Mouse (Mus musculus) embryo, embryonic 11 days (tissue): ENCODE data around the gene Mtmr4.

Experiments used
- DNase-seq: peaks from one replicate; pipeline ENCODE4 v3.0.0-alpha.2; 2015

The Mtmr4 gene

GRCm38 (mm10) chr11:87591526-87592353, at the start of gene Mtmr4:
Mtmr4 (plus strand) TSS chr11:87592162.
- DNase-seq = peak; percentile 98

GRCm38 (mm10) chr11:87542285-87542684, 49.7 kb upstream of the Mtmr4 start:
- peak; percentile 19 for DNase-seq

GRCm38 (mm10) chr11:87542906-87543305, 49.1 kb upstream of the Mtmr4 start:
- DNase-seq = no peak

GRCm38 (mm10) chr11:87553342-87553741, 38.6 kb upstream of the Mtmr4 start:
- no peak for DNase-seq

- no peak for DNase-seq
Measured at GRCm38 (mm10) chr11:87554386-87554785, 37.6 kb upstream of the Mtmr4 start.

- peak; percentile 21 for DNase-seq
Measured at GRCm38 (mm10) chr11:87555106-87555703, 36.8 kb upstream of the Mtmr4 start.

- no peak for DNase-seq
Measured at GRCm38 (mm10) chr11:87561208-87561607, 30.8 kb upstream of the Mtmr4 start.

GRCm38 (mm10) chr11:87566501-87566900, 25.5 kb upstream of the Mtmr4 start, which contains the start of gene Gm11492:
Gm11492 (plus strand) TSS chr11:87566653.
- no peak for DNase-seq

GRCm38 (mm10) chr11:87568255-87568953, 23.6 kb upstream of the Mtmr4 start, which contains the start of gene Sept4:
Sept4 (plus strand) TSS chr11:87568903.
- DNase-seq = no peak

GRCm38 (mm10) chr11:87570743-87571142, 21.2 kb upstream of the Mtmr4 start:
- DNase-seq = no peak

- DNase-seq = no peak
Measured at GRCm38 (mm10) chr11:87571361-87571950, 20.5 kb upstream of the Mtmr4 start.

- DNase-seq = no peak
Measured at GRCm38 (mm10) chr11:87573751-87574150, 18.2 kb upstream of the Mtmr4 start.

- no peak for DNase-seq
Measured at GRCm38 (mm10) chr11:87574520-87575180, 17.3 kb upstream of the Mtmr4 start.

GRCm38 (mm10) chr11:87577601-87578248, 14.2 kb upstream of the Mtmr4 start:
- DNase-seq = no peak

GRCm38 (mm10) chr11:87578249-87578962, 13.6 kb upstream of the Mtmr4 start:
- DNase-seq = peak; percentile 75

- DNase-seq = peak; percentile 19
Measured at GRCm38 (mm10) chr11:87578963-87579601, 12.9 kb upstream of the Mtmr4 start.

GRCm38 (mm10) chr11:87579713-87580112, 12.2 kb upstream of the Mtmr4 start:
- no peak for DNase-seq

GRCm38 (mm10) chr11:87580543-87581085, 11.3 kb upstream of the Mtmr4 start:
- DNase-seq = no peak

GRCm38 (mm10) chr11:87581161-87581865, 10.6 kb upstream of the Mtmr4 start:
- no peak for DNase-seq
